Mouse (Mus musculus) lung, postnatal 36 days (tissue): ENCODE measurements at regions not wholly inside any gene's neighbourhood (a gene's known extent, or its start where the extent isn't known, plus 50 kb on each side); places are given as distances from the start of the nearest gene placed in this dataset.
A peak's percentile ranks its signal among the peaks of the same experiment; 100 is the strongest.
"Not testable (repeated sequence)": the region's sequence is repeated elsewhere in the genome, so short reads cannot be mapped to it uniquely, and the experiment has no call there.

Source experiments
- DNase-seq: peaks from one replicate; pipeline ENCODE4 v3.0.0; 2022; ENCODE audit warnings: mixed read lengths

GRCm38 (mm10) chr7:29639591-29639990 is 87.2 kb downstream of the Catsperg2 start:
- DNase-seq, result not testable (repeated sequence)

- no peak for DNase-seq
Measured at GRCm38 (mm10) chr7:29602356-29602755, 83.9 kb upstream of the Sipa1l3 start.

- DNase-seq, result peak; percentile 12
Measured at GRCm38 (mm10) chr7:29601337-29601736, 82.9 kb upstream of the Sipa1l3 start.

- peak; percentile 59 for DNase-seq
Measured at GRCm38 (mm10) chr7:29597291-29597690, 78.8 kb upstream of the Sipa1l3 start.

GRCm38 (mm10) chr7:29578128-29578527 is 59.7 kb upstream of the Sipa1l3 start:
- no peak for DNase-seq

- DNase-seq, result no peak
Measured at GRCm38 (mm10) chr7:29575606-29576005, 57.2 kb upstream of the Sipa1l3 start.
